Mouse (Mus musculus) gastrocnemius, adult 2 months (tissue): ENCODE measurements at regions not wholly inside any gene's neighbourhood (a gene's known extent, or its start where the extent isn't known, plus 50 kb on each side); places are given as distances from the start of the nearest gene placed in this dataset.

Experiments
- DNase-seq: peaks from one replicate; pipeline ENCODE4 v3.0.0; 2022
- H3K27ac ChIP-seq: fragments of 200-600 bp; 2 replicates; pipeline ENCODE4 v1.8.1; 2022; ENCODE audit warnings: mild to moderate bottlenecking
- H3K4me3 ChIP-seq: fragments of 200-600 bp; 2 replicates; pipeline ENCODE4 v1.8.1; 2022; ENCODE audit warnings: mild to moderate bottlenecking, moderate library complexity
- CTCF ChIP-seq: fragments of 200-600 bp; IDR thresholded peaks from 2 replicates; pipeline ENCODE4 v1.8.1; 2022; ENCODE audit warnings: antibody characterized with exemption, mild to moderate bottlenecking, moderate library complexity
- intact Hi-C: fragments of 180-260 bp; cut with DNase I; formaldehyde crosslinking; loops from one replicate; pipeline ENCODE4 v1.15.1; 2025

DNA sequence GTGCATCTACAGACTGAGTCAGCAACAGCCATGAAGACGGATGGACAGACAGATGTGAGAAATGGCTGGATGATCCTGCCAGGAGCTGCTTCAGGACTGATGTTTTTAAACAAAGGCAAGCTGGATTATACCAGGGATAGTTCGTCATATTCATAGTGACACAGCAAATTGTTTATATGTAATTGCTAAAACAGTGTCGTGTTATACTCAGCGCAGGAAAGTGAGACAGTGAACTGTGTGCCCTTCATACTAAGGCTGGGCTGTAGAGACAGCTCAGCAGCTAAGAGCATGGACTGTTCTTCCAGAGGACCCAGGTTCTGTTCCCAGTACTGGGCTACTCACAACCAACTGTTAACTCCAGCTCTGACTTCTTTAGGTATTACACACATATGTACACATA, 199.2 kb upstream of the Tgfbr2 start:
- DNase-seq, result no peak
- Histone ChIP-seq H3K27ac (no peak overlapping the region), H3K4me3 (no peak overlapping the region)
- intact Hi-C loops, result no loop called here
- no peak for TF ChIP-seq CTCF

DNA sequence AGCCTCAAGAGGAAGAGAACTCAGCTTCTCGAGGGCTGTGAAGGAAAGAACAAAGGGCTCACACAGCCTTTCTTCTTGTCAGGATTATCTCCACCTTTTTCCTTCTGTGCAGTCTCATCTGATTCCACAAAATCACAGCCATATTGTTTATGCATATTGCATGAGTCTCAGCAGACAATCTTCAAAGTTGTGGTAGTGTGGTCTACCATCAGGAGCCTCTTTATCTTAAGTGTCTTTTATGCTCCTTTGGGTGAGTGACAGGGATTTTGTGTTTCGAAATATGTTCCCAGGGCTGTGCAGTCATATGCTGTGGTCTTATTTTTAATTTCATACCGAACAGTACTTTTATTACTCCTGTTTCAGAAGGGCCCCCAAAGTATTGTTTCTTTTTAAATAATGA, 198.2 kb upstream of the Tgfbr2 start:
- DNase-seq, result no peak
- TF ChIP-seq CTCF, result no peak
- intact Hi-C loops, result no loop called here
- Histone ChIP-seq H3K27ac (no peak overlapping the region), H3K4me3 (no peak overlapping the region)

DNA sequence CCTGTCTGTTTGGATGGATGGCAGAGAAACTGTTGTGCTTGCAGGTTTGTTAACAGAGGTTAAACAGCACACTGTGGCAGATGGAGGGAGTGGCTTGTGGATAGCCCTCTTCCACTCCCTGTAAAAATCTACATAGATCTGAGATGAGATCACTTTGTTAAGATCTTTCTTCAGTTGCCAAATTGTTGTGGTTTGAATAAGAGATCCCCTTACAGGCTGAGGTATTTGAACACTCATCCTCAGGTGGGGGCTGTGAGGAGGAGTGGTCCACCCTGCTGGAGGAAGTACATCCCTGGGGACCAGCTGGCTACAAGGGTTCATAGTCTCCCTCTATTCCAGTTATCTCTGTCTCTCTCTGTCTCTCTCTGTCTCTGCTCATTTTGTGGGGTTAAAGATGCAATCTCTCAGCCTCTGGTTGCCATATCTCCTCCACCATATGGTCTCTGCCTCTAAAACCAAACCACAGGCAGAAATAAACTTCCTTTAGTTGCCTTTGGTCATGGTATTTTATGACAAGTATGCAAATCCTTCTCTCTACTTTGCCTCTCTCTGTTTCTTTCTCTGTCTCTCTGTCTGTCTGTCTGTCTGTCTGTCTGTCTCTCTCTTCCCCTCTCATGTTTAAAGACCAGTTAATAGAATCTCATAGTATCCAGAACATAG, 194.0 kb upstream of the Tgfbr2 start:
- Histone ChIP-seq H3K27ac (no peak overlapping the region), H3K4me3 (no peak overlapping the region)
- no peak for DNase-seq
- intact Hi-C loops, result no loop called here
- no peak for TF ChIP-seq CTCF

DNA sequence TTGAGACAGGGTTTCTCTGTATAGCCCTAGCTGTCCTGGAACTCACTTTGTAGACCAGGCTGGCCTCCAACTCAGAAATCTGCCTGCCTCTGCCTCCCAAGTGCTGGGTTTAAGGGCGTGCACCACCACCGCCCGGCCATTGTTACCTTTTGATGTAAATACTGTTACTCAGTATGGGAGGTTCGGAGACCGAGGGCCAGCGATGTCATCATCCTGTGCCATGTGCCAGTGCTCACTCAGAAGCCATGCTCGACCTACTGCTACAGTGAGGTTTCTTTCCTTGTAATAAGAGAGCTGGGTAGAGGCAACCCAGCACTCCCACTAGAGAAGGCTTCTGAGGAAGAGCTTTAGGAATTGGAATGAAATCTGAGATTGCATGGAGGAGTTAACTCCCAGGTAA, 191.6 kb upstream of the Tgfbr2 start:
- Histone ChIP-seq H3K27ac (0 out of 2 replicates have a peak overlapping the region, but pooled peaks have one; percentile 1), H3K4me3 (no peak overlapping the region)
- DNase-seq, result no peak
- intact Hi-C loops, result no loop called here
- no peak for TF ChIP-seq CTCF

GRCm38 (mm10) chr9:116366193-116366592, 191.0 kb upstream of the Tgfbr2 start:
- intact Hi-C loops, result no loop called here
- no peak overlapping the region for H3K4me3 ChIP-seq
- peak; percentile 32 for DNase-seq
- no peak for TF ChIP-seq CTCF
- H3K27ac ChIP-seq, result 0 out of 2 replicates have a peak overlapping the region, but pooled peaks have one; percentile 25

DNA sequence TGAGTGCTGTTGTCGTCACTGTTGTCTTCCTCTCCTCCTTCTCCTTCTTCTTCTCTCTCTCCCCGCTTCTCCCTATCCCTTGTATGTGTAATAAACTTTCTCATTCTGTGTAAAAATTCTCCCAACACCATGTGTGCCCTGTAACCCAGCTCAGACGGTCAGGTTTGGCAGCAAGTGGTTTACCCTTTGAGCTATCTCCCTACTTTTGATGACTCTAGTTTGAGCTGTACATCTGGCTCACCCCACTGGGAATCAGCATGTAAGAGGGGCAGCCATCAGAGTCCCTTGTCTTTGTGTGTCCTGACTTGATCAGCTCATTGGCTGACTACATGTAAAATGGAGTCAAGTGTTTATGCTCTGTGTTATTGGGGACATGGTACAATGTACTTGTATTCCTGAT, 190.5 kb upstream of the Tgfbr2 start:
- TF ChIP-seq CTCF, result no peak
- Histone ChIP-seq H3K4me3 (no peak overlapping the region), H3K27ac (0 out of 2 replicates have a peak overlapping the region, but pooled peaks have one; percentile 25)
- DNase-seq, result no peak
- intact Hi-C loops, result no loop called here

DNA sequence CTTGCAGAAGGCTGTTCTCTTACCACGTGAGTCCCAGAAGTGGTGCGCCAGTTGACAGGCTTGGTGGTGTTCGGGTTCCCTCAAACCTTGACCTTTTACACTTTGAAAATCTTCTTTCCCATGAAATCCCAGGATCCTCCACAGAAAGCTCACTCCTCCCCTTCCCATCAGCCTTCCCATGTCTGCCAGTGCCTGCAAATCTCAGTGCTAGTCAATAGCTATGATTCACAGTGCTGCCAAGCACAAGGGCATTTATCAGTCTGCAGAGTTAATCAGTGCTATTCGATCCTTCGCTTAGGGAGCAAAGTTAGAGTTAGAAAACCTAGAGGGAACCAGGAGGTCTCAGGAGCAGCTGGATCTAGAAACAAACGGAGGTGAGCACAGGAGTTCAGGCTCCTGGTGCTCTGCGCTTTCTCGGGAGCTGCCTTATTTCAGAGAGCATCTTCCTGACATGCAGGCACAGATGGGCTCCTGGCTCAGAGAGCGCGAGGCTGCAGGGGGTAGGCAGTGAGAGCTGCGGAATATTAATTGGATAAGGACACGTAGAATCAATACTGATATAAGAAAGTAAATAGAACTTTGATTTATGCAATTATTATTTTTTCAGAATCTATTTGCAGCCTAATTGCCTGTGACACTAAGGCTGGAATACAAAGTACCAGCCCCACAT, 190.0 kb upstream of the Tgfbr2 start:
- intact Hi-C loops, result no loop called here
- Histone ChIP-seq H3K27ac (no peak overlapping the region), H3K4me3 (no peak overlapping the region)
- DNase-seq, result no peak
- no peak for TF ChIP-seq CTCF

DNA sequence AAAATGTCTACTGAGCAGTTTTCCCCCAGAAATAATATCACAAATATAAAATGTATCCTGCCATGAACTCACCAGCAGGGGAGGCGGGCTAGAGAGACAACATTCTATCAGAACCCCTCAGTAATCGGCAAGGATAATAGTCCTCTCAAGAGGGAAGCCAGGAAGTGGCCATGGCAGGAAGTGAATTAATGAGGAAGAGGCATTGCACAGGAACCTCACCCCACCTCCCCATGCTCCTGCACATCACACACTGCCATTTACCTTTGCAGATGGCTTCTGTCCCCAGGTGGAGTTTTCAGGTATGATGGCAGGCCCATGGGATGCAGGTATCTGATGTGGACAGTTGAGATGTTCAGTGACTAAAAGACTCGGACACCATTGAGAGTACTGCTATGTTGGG, 185.9 kb upstream of the Tgfbr2 start:
- intact Hi-C loops, result no loop called here
- Histone ChIP-seq H3K27ac (no peak overlapping the region), H3K4me3 (no peak overlapping the region)
- no peak for DNase-seq
- TF ChIP-seq CTCF, result no peak

DNA sequence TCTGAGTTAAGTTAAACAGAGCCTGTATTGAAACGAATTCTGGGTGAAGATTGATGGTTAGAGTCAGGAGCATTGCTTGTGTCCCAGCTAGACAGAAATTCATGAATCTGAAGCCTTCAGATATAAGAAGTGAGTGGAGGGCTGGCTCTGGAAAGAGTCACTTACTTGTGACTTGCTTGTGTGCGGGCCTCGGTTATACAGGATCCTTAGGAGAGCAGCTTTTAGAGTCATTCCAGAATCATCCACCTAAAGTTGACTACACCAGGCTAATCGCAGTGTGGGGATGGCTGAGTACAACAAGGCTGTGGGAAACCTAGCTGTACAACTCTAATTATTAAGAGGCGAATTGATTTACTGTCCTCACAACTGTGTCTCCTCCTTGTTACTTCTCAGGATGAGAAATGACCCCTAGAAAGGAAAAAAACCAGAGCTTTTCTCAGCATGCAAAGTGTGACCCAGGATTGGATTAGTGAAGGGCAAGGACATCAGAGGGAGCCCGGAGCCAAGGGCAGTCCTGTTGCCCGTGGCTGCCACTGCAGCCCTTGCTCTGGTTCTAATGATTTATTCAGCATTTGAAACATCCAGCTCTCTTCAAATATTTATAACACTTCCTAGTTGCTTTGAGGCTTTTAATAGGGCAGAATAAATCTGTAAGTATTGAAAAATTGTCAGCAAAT, 179.0 kb upstream of the Tgfbr2 start:
- intact Hi-C loops, result no loop called here
- no peak overlapping the region for H3K4me3 ChIP-seq
- no peak for TF ChIP-seq CTCF
- H3K27ac ChIP-seq, result peak overlapping the region; percentile 64; the same call in 1 of the 2 replicates
- DNase-seq, result no peak

DNA sequence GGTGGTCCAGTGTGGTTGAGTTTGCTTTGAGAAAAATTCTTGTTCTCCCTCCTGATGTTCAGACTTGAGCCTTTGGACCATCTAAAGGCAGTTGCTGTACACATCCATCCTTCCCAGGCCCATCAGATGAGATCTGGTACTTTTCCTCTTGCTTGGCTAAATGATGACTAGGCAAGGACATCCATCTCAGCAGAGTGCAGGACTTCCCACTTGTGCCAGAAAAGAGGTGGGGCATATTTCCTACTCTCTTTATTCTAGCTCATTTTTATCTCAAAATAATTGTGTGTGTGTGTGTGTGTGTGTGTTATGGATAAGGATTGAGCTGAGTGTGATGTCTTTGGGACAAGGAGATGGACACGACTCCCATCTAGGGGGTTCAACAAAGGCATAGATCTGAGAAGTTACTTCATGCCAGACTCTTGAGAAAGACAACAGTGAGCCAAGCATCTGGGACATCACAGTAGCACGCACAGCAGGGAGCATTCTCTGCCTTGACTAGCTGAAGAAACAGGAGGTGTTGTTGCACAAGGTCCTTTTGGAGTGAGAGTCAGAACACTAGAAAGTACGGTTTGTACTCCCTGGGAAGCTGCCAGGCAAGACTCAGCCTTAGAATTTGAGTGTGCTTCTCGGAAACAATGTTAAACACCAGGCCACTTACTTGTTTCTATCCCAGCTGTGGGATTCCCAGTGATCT, 177.8 kb upstream of the Tgfbr2 start:
- intact Hi-C loops, result no loop called here
- H3K4me3 ChIP-seq, result no peak overlapping the region
- TF ChIP-seq CTCF, result no peak
- peak; percentile 74 for DNase-seq
- H3K27ac ChIP-seq, result peak overlapping the region; percentile 64

DNA sequence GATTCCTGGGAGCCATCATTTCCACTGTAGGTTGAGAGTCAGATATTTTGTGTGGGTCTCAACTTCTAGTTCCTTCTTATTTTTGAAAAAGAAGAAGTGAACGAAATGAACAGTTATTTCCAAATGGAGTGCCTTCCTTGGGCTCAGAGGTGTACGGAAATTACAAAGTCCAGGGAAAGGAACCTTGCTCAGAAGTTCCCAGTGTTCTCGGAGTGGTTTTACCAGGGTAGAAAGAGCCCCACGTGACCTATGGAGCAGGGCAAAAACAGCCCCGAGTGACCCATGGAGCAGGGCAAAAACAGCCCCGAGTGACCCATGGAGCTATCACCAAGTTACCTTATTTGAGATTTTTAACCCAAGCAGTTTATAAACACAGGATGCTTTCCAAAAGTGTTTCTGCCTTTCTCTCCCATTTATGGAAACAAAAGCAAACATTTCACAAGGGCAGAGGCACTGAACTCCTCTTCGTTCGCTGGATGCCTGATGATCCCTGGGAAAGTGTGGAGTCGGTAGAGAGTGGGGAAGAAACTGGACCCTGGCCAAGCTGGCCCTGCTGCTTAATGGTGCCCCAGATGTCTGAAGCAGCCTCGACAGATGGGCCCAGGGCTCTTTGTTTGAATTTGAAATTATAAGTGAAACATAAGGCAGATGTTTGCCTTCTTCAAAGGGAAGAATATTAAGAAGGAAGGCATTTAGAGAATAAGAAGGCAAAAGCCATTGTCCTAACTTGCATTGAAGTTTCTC, 175.8 kb upstream of the Tgfbr2 start:
- TF ChIP-seq CTCF, result no peak
- DNase-seq, result no peak
- intact Hi-C loops, result no loop called here
- no peak overlapping the region for H3K4me3 ChIP-seq
- no peak overlapping the region for H3K27ac ChIP-seq

DNA sequence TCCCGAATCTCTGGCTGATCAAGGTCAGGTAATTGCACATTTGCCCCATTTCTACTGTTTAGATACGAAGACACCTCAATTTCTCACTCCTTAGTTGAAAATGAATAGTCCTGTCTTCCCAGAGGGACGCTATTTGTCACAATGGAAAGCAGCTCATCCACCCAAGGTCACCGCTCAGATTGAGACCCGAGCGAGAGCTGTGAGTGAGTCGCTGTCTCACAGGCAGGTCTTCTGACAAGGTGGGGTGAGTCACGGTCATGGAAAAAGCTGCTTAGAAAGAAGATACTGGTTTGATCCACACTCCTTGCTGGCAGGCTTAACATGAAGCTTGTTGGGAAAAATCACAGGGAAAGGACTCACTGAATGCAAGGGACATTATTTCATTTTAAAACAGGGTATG, 171.9 kb upstream of the Tgfbr2 start:
- no peak for DNase-seq
- H3K27ac ChIP-seq, result no peak overlapping the region
- no peak for TF ChIP-seq CTCF
- no peak overlapping the region for H3K4me3 ChIP-seq
- intact Hi-C loops, result no loop called here

DNA sequence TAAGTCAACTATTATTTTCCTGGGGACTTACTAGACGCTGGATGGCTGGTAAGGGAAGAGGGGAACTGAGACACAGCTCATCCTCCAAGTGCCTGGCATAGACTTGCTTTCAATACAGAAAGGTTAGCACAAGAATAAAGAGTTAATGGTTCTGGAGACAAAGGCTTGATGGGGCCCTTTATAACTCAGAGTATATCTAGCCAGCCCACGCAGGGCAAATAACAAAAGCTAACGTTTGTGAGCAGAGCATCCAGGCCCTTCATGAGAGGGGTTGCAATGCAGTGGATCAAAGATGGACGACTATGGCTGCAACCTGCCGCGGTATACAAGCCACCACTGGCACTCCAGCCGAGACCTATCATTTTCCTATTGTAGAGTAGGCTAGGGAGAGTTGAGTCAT, 171.3 kb upstream of the Tgfbr2 start:
- Histone ChIP-seq H3K27ac (no peak overlapping the region), H3K4me3 (no peak overlapping the region)
- no peak for DNase-seq
- no peak for TF ChIP-seq CTCF
- intact Hi-C loops, result no loop called here
